Mouse (Mus musculus): ENCODE results near the gene Coq10b.

DNA sequence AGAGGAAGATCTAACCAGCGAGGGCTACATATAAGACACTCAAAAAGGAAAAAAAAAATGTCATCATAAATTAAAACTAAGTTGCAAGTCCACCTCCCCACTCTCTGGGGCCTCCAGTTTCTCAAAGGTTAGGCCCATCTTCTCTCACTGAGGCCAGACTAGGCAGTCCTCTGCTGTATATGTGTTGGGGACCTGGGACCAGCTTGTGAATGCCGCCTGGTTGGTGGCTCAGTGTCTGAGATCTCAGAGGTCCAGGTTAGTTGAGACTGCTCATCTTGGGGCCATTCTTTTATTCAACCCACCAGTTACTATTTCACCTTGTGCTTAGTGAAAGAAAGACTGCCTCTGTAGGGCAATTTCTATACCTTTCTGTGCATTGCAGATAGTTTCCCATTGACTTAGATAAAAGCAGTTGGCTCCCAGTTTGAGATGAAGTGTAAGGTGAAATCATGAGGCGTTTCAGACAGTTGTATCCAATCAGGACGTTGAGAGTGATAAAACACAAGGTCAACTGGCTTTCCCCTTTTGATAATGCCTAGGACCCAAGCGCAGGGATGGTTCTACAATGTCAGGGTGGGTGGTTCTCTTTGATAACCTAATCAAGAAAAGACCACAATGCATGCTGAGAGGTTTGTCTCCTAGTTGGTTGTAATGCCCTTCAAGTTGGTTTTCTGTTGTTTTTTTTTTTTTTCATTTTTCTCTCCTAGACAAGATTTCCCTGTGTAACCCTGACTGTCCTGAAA is 23.3 kb downstream of the Coq10b start:
- TF ChIP-seq CTCF (IDR thresholded peaks at IDR 0.05; ENCODE audit: low read depth, low read length) (no peak), POLR2A (IDR thresholded peaks at IDR 0.05; ENCODE audit: extremely low read depth, insufficient read depth, low read length) (no peak)

Measured in liver, adult 2 months (tissue).